Mouse (Mus musculus) forebrain, embryonic 15.5 days (tissue): ENCODE measurements at regions not wholly inside any gene's neighbourhood (a gene's known extent, or its start where the extent isn't known, plus 50 kb on each side); places are given as distances from the start of the nearest gene placed in this dataset.

Experiments used
- ATAC-seq: fragments of 200-750 bp; cut with Nextera tagmentation; replicated peaks from 2 replicates; pipeline ENCODE4 v1.8.0; 2017; ENCODE audit warnings: mild to moderate bottlenecking, moderate TSS enrichment, moderate library complexity
- H3K27ac ChIP-seq: fragments of 300-500 bp; sonication (generic); replicated peaks from 2 replicates; pipeline ENCODE4 v1.5.1; 2015; ENCODE audit warnings: mild to moderate bottlenecking, inconsistent platforms
- H3K27me3 ChIP-seq: fragments of 300-500 bp; sonication (generic); 2 replicates; pipeline ENCODE4 v1.6.1; 2015; ENCODE audit warnings: inconsistent platforms
- H3K36me3 ChIP-seq: fragments of 300-500 bp; sonication (generic); 2 replicates; pipeline ENCODE4 v1.6.1; 2015; ENCODE audit warnings: mild to moderate bottlenecking, inconsistent platforms
- H3K4me1 ChIP-seq: fragments of 300-500 bp; sonication (generic); 2 replicates; pipeline ENCODE4 v1.6.1; 2015; ENCODE audit warnings: inconsistent platforms
- H3K4me2 ChIP-seq: fragments of 300-500 bp; sonication (generic); replicated peaks from 2 replicates; pipeline ENCODE4 v1.6.1; 2015; ENCODE audit warnings: mild to moderate bottlenecking, inconsistent platforms
- H3K4me3 ChIP-seq: fragments of 300-500 bp; sonication (generic); 2 replicates; pipeline ENCODE4 v1.5.1; 2015; ENCODE audit warnings: mild to moderate bottlenecking, inconsistent platforms
- H3K9ac ChIP-seq: fragments of 300-500 bp; sonication (generic); replicated peaks from 2 replicates; pipeline ENCODE4 v1.6.1; 2015; ENCODE audit warnings: mild to moderate bottlenecking, inconsistent platforms
- H3K9me3 ChIP-seq: fragments of 300-500 bp; sonication (generic); 2 replicates; pipeline ENCODE4 v1.6.1; 2016; ENCODE audit warnings: inconsistent platforms
- WGBS: fragments of 180-500 bp; shearing (Covaris S2); methylation state at CpG from one replicate; pipeline ENCODE4 v1.1.7; 2015; ENCODE audit warnings: mixed read lengths; 5-methylcytosine and 5-hydroxymethylcytosine counted together

DNA sequence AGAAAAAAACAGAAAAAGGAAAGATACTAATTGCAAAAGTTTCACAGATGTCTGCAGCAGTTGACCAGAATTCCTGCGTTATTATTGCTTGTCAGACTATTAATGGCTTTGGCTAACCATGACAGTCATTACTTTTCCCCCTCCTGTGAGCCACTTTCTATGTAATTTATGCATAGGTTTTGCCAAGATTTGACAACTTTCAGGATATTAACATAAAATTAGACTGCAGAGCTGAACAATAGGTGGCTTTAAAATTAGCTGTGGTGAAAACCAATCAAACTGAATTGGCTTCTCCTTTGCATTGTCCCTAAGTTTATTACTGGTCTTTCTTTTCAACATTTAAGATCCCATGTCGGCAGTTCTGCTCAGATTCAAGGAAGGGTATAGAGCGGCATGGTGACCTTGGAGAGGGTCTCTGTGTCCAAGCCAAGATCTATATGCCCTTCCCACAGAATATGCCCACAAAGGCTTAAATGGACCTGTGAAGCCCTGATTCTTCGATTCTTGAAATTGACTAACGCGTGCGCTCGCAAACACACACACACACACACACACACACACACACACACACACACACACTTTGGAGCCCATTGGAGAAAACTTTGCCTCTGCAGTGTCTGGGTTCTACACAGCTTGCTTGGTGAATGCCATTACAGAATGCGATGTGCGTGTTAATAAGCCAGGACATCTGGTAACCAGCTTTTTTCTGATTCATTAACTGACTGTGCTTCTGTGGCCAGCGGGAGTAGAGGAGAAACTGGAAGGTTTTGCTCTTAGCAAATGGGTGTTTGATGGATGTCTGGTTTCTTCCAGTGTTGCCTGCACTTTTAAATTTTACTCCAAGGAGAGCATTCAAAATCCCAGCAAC is 69.8 kb upstream of the Itga4 start:
- Histone ChIP-seq H3K4me1 (peaks cover 33% of the 10 kb centered on the region), H3K4me2 (0 out of 2 replicates have a peak overlapping the region, but pooled peaks have one; percentile 5), H3K36me3 (no peaks in the 10 kb centered on the region), H3K9me3 (no peaks in the 10 kb centered on the region), H3K27me3 (no peaks in the 10 kb centered on the region), H3K4me3 (no peak overlapping the region), H3K9ac (no peak overlapping the region), H3K27ac (peak overlapping the region; percentile 53; the same call in 1 of the 2 replicates)
- WGBS, result 24% methylated on average over 11 of the region's 11 CpGs
- ATAC-seq, result peak; percentile 71

DNA sequence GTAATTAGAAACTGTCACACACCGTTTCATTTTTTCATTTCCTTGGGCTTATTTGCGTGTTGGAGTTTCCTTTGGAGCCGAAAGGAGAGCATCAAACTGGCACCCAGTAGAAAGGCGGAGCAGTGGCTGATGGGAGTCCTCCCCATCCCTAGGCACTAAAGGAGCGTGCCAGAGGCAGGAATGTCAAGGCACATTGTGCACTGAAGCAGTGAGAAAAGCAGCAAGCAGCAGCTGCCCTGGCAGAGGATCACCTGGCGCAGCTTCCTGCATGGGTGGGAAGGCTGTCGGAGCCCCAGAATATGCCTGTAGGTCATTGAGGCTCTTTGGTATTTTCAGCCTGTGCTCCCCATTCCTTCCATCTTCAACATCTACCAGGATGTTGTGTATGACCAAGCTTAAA is 68.3 kb upstream of the Itga4 start:
- Histone ChIP-seq H3K4me1 (peaks cover 33% of the 10 kb centered on the region), H3K9ac (no peak overlapping the region), H3K9me3 (no peaks in the 10 kb centered on the region), H3K27ac (no peak overlapping the region), H3K4me3 (no peak overlapping the region), H3K27me3 (no peaks in the 10 kb centered on the region), H3K4me2 (no peak overlapping the region), H3K36me3 (no peaks in the 10 kb centered on the region)
- WGBS, result 68% methylated on average over 7 of the region's 7 CpGs
- ATAC-seq, result no peak

DNA sequence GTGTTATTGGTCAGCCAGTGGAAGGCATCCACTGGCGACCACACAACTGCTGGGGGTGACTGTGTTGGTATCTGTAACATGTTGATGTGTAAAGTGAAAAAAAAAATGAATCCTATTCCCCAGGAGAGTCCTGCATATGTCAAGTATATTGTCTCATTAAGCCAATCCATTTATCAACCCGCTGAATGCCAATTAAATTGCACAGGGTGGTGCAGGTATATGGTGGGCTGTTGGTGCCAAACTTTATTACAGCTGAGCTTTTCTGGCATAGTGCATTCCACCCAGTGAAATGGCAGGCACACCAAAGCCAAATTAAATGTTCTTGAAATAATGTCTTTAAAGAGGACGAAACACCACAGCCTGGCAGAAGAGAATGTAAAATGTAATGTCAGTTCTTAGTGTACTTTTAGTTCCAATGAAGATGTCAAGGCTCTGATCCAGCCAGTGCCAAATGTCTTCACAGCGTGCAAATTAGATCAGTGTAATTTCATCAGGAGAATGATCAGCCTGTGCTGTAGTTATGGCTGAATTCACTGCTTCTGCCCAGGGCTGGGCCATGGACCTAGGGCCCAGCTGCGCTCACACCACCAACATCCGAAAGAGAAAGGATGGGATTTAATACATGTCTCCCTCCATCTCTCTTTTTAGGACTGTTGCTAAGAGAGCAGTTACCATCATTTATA is 66.6 kb upstream of the Itga4 start:
- no peaks in the 10 kb centered on the region for H3K36me3 ChIP-seq
- no peak for ATAC-seq
- peaks cover 33% of the 10 kb centered on the region for H3K4me1 ChIP-seq
- H3K27ac ChIP-seq, result no peak overlapping the region
- 71% methylated on average over 6 of the region's 6 CpGs for WGBS
- H3K9me3 ChIP-seq, result no peaks in the 10 kb centered on the region
- no peaks in the 10 kb centered on the region for H3K27me3 ChIP-seq
- no peak overlapping the region for H3K4me2 ChIP-seq
- no peak overlapping the region for H3K4me3 ChIP-seq
- H3K9ac ChIP-seq, result no peak overlapping the region

DNA sequence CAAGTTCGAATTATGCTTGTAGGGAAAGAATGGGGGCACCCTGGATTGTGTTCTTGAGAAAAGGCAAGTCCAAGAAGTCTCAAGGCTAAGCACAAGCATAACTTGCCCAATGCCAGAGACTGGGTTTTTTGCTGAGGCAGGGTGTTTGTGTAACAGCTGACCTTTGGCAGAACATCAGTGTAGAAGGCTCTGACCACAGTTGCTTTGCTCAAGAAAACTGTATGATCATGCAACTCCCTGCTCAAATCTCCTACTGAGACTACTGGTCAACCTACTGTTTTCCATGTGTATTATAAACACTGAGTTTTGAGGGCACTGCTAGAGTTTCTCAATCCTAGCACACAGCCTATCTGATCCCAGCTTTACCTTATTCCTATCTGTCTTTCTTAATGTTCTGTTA is 61.4 kb upstream of the Itga4 start:
- Histone ChIP-seq H3K36me3 (no peaks in the 10 kb centered on the region), H3K9ac (no peak overlapping the region), H3K9me3 (no peaks in the 10 kb centered on the region), H3K4me3 (no peak overlapping the region), H3K27ac (no peak overlapping the region), H3K4me2 (no peak overlapping the region), H3K27me3 (no peaks in the 10 kb centered on the region), H3K4me1 (no peaks in the 10 kb centered on the region)
- WGBS, result 79% methylated on average over 1 of the region's 1 CpGs
- ATAC-seq, result no peak

DNA sequence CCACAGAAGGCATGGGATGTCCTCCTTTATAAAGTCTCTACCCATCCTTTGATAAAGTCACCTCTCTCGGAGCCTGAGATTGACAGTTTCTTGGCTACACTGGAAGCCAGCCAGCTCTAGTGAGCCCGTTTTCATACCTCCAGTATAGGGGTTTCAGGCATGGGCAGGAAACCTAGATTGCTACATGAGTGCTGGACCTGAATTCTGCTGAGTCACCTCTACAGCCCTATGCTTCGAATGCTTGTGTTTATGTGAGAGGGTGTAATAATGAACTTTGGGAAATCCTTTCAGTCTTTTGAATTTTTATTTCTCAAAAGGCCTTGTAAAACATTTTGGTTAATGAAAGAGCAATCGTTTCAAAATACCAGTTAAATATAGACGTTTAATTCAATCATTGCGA is 53.5 kb upstream of the Itga4 start:
- H3K9me3 ChIP-seq, result no peaks in the 10 kb centered on the region
- no peaks in the 10 kb centered on the region for H3K4me1 ChIP-seq
- H3K36me3 ChIP-seq, result no peaks in the 10 kb centered on the region
- 70% methylated on average over 6 of the region's 6 CpGs for WGBS
- H3K27ac ChIP-seq, result no peak overlapping the region
- no peak overlapping the region for H3K4me2 ChIP-seq
- no peak overlapping the region for H3K4me3 ChIP-seq
- H3K27me3 ChIP-seq, result no peaks in the 10 kb centered on the region
- no peak for ATAC-seq
- H3K9ac ChIP-seq, result no peak overlapping the region
